Comparison of ENCODE assay signal across 19 mouse cellular contexts in the genomic region with DNA sequence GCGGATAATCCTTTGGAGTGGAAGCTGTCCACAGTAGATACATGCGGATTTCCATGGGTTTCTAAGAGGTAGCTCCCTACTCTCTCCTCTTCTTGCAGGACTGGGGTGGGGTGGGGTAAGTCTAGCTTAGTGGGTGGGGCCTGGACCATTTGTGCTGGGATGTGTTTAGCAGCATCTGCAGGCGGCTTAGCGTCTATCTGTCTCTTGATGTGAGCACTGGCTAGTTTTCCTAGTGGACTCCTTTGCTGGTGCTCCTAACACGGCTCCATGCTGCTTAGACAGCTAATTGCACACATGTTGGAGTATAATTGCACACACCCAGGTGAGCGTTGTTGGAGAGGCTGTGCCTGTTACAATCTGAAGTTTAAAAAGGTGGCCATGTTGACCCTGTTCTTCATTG.
DNase-seq lines count a peak whose midpoint lies in the region; ATAC-seq lines count a peak whose summit lies in the region.
"Had no signal": no experiment of that assay in that cellular context is flagged by ENCODE, and none has a peak within 500 bp of the region (broad histone marks: within the 10 kb centered on the region; RNA-seq: fewer than 3 reads in every experiment).

No protein-coding gene starts in this region.

- DNase-seq in heart, adult 11 months, result peak; percentile 80
- no peak for DNase-seq in heart, adult 8-10 months (ENCODE audit: low spot score)
- DNase-seq in midbrain, embryonic 11.5 days (ENCODE audit: low spot score, missing footprints), result peak; percentile 57
- DNase-seq in midbrain, embryonic 14.5 days, result no peak
- DNase-seq: adrenal gland, adult 2 months; adrenal gland, adult 8-10 months; adrenal gland, postnatal 10 days; adrenal gland, postnatal 14 days; adrenal gland, postnatal 25 days; adrenal gland, postnatal 36 days; B cell, adult 2 months; cerebellum, adult 11 months; cerebellum, adult 11-12 months; cerebellum, adult 18-20 months had no signal

- 85% methylated on average over 6 of the region's 6 CpGs for WGBS in midbrain, embryonic 11.5 days
- WGBS in midbrain, embryonic 14.5 days, result 81% methylated on average over 6 of the region's 6 CpGs

- H3K27me3 ChIP-seq in midbrain, embryonic 11.5 days (ENCODE audit: control insufficient read depth, insufficient read depth, low read length), result no peaks in the 10 kb centered on the region
- H3K27me3 ChIP-seq in midbrain, embryonic 14.5 days (ENCODE audit: control insufficient read depth, insufficient read depth, low read length), result no peaks in the 10 kb centered on the region
- H3K27me3 ChIP-seq: CH12.LX, Patski had no signal

- no peaks in the 10 kb centered on the region; the same call in 1 of the 2 replicates for H3K4me1 ChIP-seq in midbrain, embryonic 11.5 days (ENCODE audit: control insufficient read depth, insufficient read depth, low read length)
- H3K4me1 ChIP-seq in midbrain, embryonic 14.5 days (ENCODE audit: control insufficient read depth, insufficient read depth, low read length), result peaks cover 5% of the 10 kb centered on the region

- H3K9me3 ChIP-seq in midbrain, embryonic 11.5 days (ENCODE audit: control insufficient read depth, low read length), result no peaks in the 10 kb centered on the region
- H3K9me3 ChIP-seq in midbrain, embryonic 14.5 days (ENCODE audit: control insufficient read depth, low read length), result no peaks in the 10 kb centered on the region

- H3K36me3 ChIP-seq in midbrain, embryonic 11.5 days (ENCODE audit: control insufficient read depth, insufficient read depth, low read length), result no peaks in the 10 kb centered on the region
- H3K36me3 ChIP-seq in midbrain, embryonic 14.5 days (ENCODE audit: control insufficient read depth, insufficient read depth, low read length), result no peaks in the 10 kb centered on the region
- H3K36me3 ChIP-seq: G1E had no signal

- no peak overlapping the region for H3K4me3 ChIP-seq in midbrain, embryonic 11.5 days (ENCODE audit: low read depth, low read length)
- no peak overlapping the region for H3K4me3 ChIP-seq in midbrain, embryonic 14.5 days (replicated peaks; ENCODE audit: low read depth, low read length)

- H3K4me2 ChIP-seq in midbrain, embryonic 11.5 days, result no peak overlapping the region
- no peak overlapping the region for H3K4me2 ChIP-seq in midbrain, embryonic 14.5 days (ENCODE audit: low read length)

- H3K9ac ChIP-seq in midbrain, embryonic 11.5 days (ENCODE audit: low read length), result no peak overlapping the region
- no peak overlapping the region for H3K9ac ChIP-seq in midbrain, embryonic 14.5 days (replicated peaks; ENCODE audit: low read length)

- no peak overlapping the region for H3K27ac ChIP-seq in midbrain, embryonic 11.5 days (ENCODE audit: low read depth, low read length)
- H3K27ac ChIP-seq in midbrain, embryonic 14.5 days (replicated peaks; ENCODE audit: low read depth, low read length), result no peak overlapping the region

- no peak for ATAC-seq in midbrain, embryonic 11.5 days (ENCODE audit: low FRiP score)
- no peak for ATAC-seq in midbrain, embryonic 14.5 days (ENCODE audit: low FRiP score, low TSS enrichment)
- ATAC-seq: activated CD4-positive, CD25-positive, alpha-beta regulatory T cell, adult 4 months; CD4-positive, CD25-positive, alpha-beta regulatory T cell, adult 4 months; Patski had no signal

Comparison
In these comparisons a context has a peak if more than half of its experiments do, and no peak if none do; other contexts are left out.
1. DNase-seq: peak in heart, adult 11 months (single experiment) and midbrain, embryonic 11.5 days (single experiment); none in heart, adult 8-10 months (single experiment) and midbrain, embryonic 14.5 days (single experiment).